Mouse (Mus musculus): Measurements from ENCODE around the gene Ddx39.

The Ddx39 gene

DNA sequence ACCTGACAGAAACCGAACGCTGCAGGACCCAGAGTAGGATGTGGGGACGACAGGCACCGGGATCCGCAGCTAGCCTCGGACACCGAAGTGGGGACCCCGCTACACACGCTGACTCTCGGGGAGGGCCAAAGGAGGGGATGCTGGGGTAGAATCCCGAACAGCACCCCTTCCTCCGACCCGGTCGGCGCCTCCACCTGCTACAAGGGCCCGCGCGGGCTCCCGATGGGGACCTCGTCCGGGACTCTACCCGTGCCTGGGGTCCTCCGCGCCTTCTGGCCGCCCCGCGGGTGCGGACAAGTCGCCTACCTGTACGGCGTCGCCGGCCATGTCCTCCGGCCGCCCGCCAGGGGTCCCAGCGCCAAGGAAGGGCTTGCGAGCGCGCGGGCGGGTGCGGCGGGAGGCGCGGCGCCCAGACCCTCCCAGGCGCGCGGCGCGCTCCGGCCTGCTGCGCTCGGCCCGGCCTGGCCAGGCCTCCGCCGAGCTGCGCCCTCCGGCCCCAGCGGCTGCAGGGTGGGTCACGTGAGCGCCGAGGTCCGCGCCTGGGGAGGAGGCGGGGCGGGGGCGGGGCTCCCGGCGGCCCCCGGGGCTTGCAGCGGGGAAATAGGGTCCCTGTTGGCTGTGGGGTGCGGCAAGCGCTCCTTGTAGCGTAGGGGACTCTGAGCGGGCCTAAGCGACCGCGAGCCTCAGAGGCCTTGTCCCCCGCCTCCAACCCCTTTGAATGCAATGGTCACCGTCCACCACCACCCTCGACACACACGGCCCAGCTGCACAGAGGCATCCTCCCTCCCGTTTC is 16.1 kb upstream of the Ddx39 start, which contains the start of gene Pkn1:
TSS of gene Pkn1 (minus strand) at position 519 of the 793 bp plus-strand sequence.
- DNase-seq (ENCODE audit: low read depth, low spot score) = peak; percentile 75

DNA sequence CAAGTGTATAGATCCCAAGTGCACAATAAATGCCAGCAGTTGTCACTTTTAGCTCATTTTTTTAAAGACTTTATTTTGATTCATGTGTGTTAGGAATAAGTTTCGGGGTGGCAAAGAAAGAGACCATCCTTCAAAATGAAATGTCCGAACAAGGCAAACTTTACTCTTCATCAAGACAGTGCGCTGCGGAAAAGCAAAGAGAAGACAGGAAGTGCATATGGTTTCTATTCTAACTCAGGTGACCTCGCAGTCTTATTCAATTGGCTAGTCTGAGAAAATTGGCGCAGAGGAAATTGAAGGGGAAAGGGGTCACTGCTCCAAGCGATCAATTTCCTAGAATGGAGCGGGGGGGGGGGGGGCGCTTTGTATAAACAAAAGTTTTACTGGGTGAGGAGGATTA is 15.4 kb upstream of the Ddx39 start:
- no peak for DNase-seq (ENCODE audit: low read depth, low spot score)

DNA sequence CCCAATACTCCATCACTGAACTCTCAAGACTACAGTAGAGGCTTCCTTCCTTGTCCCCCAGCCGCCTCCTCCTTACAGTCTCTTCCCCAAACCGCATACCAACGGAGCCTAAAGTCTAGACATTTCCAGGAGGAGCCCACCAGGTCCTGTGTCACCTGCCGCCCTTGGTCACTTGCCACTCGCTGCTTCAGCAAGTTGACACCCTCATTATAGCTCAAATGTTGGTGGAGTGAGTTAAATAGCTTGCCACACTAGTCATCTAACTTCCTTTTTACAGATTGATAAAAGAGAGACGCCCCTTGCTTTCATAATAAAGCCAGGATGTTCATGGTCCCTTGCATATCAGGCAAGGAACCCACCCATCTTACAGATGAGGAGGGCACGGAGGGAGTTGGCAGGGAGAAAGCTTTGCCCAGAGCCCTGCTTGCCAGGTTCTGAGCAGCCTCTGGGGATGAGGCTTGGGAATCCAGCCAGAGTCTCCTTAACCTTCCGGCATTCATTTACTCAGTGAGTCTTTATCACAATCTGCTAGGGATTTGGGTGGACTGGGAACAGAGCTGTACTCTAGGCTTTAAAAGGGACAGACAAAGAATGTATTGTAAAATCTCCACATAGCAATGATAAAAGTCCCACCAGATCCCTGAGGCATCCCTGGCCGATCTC is 14.4 kb upstream of the Ddx39 start:
- DNase-seq (ENCODE audit: low read depth, low spot score) = no peak

DNA sequence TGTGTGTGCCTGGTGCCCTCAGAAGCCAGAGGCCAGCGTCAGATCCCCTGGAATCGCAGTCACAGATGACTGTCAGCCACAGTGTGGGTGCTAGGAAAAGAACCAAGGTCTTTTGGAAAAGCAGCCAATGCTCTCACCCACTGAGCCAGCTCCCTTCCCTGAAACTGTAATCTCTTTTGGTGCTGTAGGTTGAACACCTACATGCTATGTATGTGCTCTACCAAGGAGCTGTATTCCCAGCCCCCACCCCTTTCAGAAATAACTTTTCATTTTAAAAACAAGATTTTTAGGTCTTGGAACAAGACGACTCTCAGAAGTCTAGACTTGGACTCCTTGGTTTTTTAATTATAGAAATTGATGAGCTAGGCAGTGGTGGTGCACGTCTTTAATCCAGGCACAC is 11.6 kb upstream of the Ddx39 start:
- DNase-seq (ENCODE audit: low read depth, low spot score) = no peak

DNA sequence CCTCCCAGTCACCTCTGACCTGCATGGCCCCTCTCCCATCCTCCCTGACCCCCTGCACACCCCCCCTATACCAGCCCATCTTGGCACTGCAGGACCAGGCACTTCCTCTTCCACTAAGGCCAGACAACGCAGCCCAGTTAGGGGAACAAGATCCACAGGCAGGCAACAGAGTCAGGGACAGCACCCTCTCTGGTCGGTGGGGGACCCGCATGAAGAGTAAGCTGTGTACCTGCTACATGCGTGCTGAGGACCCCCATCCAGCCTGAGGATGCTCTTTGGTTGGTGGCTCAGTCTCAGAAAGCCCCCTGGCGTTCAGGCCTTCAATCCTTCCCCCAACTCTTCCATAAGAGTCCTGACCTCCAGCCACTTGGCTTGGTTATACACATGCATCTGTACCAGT is 8.6 kb upstream of the Ddx39 start:
- peak; percentile 95 for DNase-seq (ENCODE audit: low read depth, low spot score)

GRCm38 (mm10) chr8:83707554-83707953 is 7.4 kb upstream of the Ddx39 start:
- DNase-seq (ENCODE audit: low read depth, low spot score) = no peak

DNA sequence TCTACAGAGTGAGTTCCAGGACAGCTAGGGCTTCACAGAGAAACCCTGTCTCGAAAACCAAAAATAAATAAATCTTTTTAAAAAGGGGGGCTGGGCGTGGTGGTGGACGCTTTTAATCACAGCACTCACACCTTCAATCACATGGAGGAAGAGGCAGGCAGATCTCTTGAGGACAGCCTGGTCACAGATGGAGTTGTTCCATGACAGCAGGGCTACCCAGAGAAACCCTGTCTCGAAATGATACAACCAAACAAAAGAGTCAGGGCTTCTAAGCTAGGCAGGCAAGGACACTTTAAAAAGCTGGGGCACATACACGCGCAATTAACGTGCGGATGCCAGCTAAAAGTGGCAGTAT is 324 bp upstream of the Ddx39 start:
- no peak for DNase-seq (ENCODE audit: low read depth, low spot score)

DNA sequence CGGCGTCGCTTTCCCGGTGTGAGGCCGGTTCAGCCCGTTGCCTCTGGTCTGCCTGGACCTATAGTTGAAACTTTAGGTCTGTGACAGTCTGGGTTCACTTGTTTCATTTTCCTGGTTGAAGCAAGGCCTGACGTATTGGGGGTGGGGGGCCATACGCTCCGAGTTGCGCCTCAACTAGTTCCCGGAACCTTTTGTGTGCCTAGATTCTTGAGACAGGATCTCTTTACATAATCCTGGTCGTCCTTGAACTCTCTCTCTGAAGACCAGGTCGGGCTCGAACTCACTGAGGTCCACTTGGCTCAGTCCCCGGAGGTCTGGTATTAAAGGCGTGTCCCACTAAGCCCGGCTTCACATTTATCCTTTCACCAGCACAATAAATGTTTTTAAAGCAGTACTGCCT is 794 bp downstream of the Ddx39 start:
- peak; percentile 71 for DNase-seq (ENCODE audit: low read depth, low spot score)

- DNase-seq (ENCODE audit: low read depth, low spot score) = no peak
Measured at GRCm38 (mm10) chr8:83716563-83716962, 1.6 kb downstream of the Ddx39 start.

DNA sequence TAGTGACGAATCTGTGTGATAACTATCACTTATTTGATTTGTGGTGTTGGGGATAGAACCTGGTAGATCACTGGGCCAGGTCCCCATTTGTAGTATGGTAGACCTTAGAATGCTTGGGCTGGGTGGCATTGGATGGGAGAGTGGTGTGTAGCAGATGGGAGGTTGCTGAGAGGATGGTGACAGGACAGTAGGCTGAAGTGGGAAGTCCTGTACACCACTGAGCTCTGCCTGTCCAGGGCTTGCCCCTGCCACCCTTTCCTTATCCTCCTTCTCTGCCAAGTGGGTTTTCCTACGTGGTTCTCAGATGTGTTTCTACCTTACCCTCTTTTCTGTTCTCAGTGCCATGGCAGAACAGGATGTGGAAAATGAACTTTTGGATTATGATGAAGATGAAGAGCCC is 4.1 kb downstream of the Ddx39 start:
- DNase-seq (ENCODE audit: low read depth, low spot score) = no peak

DNA sequence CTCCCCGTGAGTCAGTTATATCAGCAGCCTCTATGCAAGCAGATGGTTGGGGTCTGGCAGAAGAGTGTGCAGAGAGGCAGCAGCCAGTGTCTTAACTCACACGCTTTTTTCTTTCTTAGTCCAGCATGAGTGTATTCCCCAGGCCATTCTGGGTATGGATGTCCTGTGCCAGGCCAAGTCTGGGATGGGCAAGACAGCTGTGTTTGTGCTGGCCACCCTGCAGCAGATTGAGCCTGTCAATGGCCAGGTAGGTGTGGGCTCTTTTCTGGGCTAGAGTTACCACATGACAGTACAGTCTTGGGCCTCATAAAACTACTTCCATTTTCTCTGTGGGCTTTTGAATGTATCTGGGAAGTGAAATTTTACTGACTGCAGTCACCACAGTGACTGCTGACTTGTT is 4.7 kb downstream of the Ddx39 start:
- no peak for DNase-seq (ENCODE audit: low read depth, low spot score)

GRCm38 (mm10) chr8:83721405-83722025 is 6.5 kb downstream of the Ddx39 start:
- no peak for DNase-seq (ENCODE audit: low read depth, low spot score)

DNA sequence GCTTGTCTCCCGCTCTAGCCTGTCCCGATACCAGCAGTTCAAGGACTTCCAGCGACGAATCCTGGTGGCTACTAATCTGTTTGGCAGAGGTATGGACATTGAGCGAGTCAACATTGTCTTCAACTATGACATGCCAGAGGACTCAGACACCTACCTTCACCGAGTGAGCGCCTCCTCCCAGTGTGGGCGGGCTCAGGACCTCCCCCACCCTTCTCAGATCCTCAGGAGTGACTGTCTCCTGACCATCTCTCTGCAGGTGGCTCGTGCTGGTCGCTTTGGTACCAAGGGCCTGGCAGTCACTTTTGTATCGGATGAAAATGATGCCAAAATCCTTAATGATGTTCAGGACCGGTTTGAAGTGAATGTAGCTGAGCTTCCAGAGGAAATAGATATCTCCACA is 7.7 kb downstream of the Ddx39 start:
- no peak for DNase-seq (ENCODE audit: low read depth, low spot score)

DNA sequence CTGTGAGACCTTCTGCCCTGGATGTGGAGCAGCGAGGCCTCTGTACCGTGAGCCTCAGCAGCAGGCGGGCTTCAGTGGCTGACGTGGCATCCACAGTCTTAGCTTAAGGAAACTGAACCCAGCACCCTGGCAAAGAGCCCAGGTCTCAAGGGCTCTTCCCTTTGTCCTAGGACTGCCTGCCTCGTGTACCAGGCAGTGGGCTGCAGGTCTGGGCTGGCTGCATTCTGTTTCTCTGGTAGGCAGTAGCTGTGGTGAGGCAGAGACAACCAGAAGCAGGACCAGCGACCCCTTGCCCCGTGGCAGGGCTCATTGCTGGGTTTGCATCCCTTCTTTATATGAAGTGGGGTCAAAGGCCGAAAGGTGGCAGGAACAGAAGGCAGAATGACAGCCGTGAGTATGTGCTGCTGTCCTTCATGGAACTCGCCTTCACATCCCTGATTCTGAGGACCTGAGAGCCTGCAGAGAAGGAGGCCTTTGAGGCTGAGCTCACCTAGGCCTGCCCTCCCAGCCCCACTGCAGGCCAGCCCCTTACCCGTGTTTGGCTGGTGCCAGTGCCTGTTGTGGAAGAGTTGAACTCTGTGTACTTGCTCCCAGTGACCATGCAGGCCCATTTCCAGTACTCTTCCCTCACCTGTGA is 8.6 kb downstream of the Ddx39 start:
- no peak for DNase-seq (ENCODE audit: low read depth, low spot score)

- peak; percentile 94 for DNase-seq (ENCODE audit: low read depth, low spot score)
Measured at GRCm38 (mm10) chr8:83724697-83725482, 9.9 kb downstream of the Ddx39 start.

DNA sequence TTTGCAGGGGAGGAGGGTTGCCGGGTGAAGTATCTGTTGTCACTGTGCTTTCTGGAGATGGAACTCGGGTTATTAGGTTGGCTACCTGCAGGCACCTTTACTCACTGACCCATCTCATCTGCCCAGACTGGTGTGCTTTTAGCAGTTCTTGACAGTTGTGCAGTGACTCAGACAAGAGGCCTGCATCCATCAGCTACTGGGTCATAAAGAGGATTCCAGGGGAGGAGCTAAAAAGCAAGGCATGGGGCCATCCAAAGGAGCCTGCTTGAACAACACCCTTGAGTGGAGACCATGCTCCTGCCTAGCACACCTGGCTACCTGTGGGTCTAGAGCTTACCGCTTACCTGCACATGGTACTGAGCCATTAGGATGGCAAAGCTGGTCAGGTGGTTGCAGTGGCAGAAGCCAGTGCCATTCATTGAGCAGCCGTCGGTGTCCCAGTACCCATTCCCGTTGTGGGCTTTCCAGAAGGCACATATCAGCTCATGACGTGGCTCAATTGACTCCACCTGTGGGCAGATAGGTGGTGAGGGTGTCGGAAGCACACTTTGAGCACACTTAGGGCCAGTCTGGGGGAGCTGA is 10.6 kb downstream of the Ddx39 start:
- no peak for DNase-seq (ENCODE audit: low read depth, low spot score)

GRCm38 (mm10) chr8:83729009-83729807 is 14.2 kb downstream of the Ddx39 start:
- peak; percentile 56 for DNase-seq (ENCODE audit: low read depth, low spot score)

- DNase-seq (ENCODE audit: low read depth, low spot score) = no peak
Measured at GRCm38 (mm10) chr8:83731906-83732305, 16.9 kb downstream of the Ddx39 start.

DNA sequence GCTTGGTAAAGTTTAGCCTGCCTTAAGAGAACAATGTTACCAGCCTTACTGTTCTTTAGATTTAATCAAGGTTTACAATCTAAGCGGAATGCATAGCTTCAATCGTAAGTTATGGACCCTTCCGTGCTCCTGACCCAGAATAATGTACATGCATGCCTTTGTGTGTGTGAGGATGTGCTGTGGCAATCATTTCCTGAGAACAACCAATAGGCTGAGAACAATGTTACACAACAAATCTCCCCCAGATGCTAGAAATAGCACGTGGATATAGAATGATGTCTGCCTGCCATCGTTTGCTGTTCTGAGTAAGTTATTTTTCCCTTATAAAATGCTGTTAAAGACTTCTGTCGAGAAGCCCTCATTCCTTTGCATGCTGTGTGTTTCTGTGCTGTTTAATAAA is 17.9 kb downstream of the Ddx39 start:
- DNase-seq (ENCODE audit: low read depth, low spot score) = no peak

DNA sequence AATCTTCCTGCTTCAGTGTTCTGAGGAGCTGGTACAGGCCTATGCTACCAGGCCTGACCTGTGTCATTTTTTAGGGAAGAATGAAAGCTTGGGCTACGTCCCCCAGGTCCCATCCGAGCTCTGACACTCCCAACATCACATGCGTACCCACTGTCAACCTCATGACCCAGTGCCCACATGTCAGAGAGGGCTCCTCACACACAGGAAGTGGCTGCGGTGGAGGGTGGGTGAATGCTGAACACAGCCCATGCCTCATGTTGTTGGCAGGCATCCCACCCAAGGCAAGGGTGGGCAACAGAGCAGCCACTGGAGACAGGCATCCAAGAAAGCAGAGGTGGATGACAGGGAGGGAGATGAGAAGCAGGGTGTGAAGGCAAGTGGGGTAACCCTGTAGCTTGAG is 21.7 kb downstream of the Ddx39 start:
- no peak for DNase-seq (ENCODE audit: low read depth, low spot score)
